Mouse (Mus musculus) adrenal gland, postnatal 14 days (tissue): ENCODE measurements around the gene Sytl1. TPM values are rescaled to one million over a fixed set of nuclear protein-coding genes. Genes with fewer than 3 reads are reported as not detected.

Experiments used
- DNase-seq: peaks from one replicate; pipeline ENCODE4 v3.0.0; 2021; ENCODE audit warnings: mixed read lengths
- total RNA-seq: library from RNA; stranded (reverse); gene quantifications from 2 replicates; pipeline ENCODE4 v1.2.3, GENCODE M21; 2021

Gene Sytl1
- total RNA-seq, 1 experiment from 2014 or later = 5.3 TPM

DNA sequence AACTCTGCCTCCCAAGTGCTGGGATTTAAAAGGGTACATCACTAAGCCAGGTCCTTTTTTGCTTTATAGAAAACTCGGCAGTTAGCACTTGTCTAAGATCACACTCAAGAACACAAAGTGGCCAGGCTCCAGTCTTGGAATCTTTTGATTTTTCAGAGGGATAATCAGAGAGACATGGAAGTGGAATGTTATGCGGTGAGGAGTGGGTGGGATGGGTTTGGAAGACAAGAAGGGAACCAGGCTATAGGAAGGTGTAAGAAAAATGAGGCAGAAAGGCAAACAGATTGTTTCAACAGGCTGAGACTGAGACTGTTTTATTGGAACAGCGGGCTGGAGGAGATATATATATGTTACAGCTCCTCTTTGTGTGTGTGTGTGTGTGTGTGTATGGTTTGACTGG lies 15.6 kb upstream of the Sytl1 start:
- DNase-seq = peak; percentile 2

DNA sequence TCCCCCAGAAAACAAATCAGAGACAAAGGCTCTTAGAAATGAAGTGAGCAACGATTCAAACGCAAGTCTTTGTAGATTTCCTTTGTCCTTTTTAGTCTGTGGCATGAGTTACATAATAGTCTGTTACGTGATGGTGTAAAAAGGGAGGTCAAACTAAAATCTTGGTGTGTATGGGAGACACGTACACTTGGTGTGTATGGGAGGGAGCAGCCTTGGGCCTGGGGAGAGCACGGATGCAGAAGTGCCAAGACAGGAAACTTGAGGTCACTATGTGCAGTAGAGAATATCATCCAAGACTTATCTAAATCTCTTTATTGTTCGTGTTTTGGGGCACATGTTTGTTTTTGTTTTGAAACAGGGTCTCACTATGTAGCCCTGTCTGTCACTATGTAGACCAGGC lies 15.2 kb upstream of the Sytl1 start:
- DNase-seq = peak; percentile 13

DNA sequence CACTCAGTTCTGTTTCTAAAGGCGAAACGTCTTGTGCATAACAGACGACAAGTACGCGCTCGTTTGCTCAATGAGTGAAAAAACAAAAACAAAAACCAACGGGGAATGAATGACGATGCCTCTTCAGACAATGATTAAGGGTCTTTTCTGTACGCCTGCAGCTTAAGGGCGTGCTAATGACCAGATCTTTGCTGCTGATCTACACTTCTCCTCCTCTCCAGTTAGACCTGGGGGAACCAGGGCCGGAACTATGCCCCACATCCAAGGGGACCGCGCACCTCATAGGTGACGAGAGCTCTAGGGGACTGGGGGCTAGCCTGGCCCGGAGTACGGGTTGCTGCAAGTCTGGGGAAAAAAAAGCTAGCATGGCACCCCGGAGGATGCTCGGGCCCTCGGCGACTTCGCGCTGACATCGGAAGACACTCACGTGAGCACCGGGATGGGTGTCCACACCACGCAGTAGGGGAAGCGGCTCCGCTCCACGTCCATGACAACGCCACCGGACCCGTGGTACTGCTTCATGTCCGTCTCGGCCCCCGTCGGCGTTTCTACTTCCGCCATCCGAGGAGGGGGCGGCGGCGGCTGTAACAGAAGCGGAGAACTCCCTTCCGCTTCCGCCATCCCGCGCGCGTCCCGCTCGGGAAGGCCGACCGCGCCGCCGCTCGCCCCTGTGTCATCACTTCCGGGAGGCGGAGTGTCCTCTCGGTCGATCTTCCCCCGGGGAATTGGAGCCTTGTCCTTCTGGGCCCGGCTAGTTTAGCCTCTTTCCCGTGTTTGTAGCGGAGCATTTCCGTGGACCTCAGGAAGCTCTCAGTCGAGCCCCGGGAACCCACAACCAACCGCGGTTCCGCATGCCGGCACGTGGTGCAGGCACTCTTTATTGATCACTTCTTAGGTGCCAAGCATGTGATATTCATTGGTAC lies 14.5 kb upstream of the Sytl1 start, which contains the start of gene Tmem222:
TSS of gene Tmem222 (minus strand) at position 689 of the 923 bp plus-strand sequence.
- peak; percentile 97 for DNase-seq

DNA sequence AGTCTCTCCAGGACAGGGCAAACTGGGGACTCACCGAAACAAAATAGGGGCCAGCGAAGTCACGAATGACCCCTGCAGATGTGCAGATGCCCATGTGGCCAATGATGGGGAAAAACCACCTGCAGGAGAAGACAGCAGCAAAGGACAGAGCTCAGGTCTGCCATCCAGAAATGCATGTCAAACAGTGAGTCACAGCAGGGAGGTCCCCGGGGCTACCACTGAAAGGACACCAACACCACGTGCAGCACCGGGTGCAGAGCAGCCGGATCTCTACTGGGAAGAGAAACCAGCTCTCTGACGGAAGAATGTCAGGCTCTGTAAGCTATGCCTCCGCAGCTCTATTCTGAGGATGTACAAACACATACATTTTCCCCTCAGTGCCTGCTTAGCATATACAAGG lies 8.0 kb upstream of the Sytl1 start:
- peak; percentile 62 for DNase-seq

DNA sequence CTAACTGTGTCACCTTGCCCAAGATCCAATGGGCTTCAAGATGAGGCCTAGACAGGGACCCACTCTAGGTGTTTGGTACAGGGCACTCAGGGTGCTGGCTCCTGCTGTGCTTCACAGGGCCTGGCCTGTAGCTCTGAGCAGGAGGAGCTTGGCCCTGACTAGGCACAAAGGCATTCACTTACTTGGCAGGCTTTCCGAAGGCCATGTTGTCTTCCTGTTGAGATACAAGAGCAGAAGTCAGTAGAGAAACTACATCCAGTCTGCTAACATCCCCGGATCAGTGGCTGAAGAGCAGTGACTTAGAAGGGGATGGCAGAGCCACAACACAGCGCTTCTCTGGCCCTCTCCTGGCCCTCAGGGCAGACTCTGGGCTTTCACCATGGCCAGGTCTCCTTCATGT lies 6.7 kb upstream of the Sytl1 start:
- peak; percentile 83 for DNase-seq

DNA sequence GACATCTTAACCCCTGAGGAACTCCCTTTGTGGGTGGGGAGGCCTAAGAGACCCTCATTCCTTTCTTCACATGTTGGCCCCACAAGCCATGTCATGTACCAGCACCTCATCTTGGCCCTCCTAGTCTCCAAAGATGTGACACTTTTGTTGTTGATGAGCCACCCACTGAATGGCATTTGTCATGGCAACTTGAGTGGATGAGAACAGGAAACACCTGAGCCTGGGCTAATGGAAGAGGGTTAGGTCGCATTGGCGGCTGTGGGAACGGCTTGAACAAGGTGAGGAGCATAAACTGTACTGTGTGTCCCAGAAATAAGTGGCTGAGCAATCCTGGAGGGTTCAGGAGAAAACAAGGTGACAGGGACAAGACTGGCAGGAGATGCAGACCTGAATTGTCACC lies 6.0 kb upstream of the Sytl1 start:
- no peak for DNase-seq

DNA sequence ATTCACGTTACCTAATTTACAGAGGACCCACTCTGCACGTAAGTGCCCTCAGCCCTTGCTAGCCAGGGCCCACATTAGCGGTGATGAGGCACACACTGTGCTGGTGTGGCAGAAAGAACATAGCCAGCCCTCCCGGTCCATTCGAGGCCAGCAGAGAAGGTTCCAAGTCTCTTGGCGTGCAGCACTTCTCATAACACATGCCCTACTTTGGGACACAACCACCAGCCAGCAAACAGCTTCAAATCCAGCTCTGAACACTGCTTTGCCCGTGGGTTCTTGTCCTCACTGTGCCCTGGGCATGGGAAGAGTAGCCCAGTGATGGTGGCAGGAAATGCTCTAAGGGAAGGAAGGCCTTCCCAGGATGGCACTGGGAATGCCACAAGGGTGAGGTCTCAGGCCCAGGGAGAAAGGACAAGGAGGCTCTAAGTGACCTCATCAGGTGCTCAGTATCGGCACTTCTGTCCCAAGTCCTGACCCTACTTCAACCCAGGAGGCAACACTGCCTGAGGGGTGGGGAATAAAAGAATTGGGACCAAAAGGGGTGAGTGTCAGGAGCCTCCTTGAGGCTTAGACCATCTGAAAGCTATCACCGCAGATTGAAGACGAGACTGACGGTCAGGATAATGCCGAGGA lies 3.5 kb upstream of the Sytl1 start:
- DNase-seq = no peak

DNA sequence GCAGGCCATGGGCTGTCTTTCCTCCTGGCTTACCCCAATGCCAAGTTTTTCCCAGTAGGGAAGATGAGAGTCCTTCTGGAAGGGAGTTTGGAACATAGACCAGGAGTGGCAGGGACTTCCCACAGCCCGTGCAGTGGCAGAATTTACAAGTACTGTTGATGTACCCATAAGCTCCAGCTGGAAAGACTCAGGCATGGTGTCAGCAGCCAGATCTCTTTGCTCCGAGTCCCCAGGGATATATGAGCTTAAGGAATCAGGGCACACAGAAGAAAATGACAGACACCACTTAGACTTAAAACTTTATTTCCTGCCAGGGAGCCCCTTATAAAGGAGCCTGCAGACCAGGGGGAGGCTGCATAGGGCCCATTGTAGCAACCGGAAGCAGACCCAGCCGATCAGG lies 2.8 kb upstream of the Sytl1 start:
- no peak for DNase-seq

DNA sequence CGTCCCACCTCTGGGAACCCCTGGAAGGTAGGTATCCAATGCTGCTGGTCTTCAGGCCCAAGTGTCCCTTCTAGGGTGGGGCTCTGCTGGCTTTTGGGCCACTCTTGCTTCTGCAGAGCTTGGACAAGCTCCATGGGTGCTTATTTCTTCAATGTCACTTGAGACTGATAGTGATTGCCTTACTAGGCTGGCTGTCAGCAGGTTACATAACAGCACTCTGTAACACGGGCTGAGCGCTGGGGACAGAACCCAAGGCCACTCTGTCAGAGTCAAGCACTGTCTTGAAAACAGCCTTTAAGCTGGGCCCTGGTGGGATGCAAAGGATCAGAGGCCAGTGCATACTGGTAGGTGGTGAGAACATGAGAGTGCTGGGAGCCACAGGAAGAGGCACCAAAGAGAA lies 2.4 kb upstream of the Sytl1 start:
- DNase-seq = peak; percentile 75

DNA sequence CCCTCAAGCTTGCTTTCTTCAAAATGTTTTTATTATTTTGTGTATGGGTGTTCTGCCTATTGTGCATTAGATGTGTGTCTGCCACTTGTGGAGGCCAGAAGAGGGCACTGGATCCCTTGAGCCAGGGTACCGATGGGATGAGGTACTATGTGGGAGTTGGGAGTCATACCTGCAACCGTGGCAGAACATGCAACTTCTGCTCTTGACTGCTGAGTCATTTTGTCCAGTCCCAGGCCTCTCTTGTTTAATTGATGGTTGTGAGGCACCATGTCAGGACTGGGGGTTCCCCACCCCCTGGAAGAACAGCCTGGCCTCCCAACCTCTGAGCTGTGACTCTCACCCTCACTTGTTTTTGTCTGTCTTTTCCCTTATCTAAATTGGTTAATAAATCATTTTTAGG lies 1.6 kb upstream of the Sytl1 start:
- DNase-seq = no peak

DNA sequence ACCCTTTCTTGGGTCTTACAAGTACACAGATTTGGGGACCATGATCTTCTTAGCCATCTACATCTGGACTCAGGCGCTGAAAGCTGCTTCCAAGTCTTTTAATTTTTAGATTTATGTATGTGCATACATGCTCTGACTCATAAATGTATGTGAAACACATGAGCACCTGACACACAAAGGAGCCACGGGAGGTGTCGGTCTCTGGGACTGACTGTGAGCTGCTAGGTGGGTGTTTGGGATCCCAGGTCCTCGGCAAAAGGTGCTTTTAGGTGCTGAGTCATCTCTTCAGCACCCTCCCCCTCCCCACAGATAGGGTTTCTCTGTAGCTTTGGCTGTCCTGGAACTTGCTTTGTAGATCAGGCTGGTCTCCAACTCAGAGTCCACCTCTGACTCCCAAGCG lies 843 bp upstream of the Sytl1 start:
- DNase-seq = no peak

DNA sequence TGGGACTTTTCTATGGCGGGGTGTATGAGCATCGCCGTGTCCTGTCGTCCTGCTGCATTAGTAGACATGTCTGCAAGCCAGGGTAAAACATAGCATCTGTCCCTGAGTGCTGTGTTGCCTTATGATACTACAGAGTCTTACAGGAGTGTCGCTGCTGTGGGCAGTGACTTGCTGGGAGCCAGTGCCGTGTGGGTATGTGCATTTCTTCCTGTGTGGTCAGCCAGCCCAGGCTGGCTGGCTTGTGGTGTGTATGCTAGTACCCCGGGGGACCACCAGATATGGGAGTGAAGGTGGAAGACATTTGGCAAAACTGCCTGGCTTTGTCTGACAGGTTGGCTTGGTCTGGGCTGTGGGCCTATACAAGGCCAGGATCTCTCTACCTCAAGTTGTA lies 543 bp downstream of the Sytl1 start:
- no peak for DNase-seq

DNA sequence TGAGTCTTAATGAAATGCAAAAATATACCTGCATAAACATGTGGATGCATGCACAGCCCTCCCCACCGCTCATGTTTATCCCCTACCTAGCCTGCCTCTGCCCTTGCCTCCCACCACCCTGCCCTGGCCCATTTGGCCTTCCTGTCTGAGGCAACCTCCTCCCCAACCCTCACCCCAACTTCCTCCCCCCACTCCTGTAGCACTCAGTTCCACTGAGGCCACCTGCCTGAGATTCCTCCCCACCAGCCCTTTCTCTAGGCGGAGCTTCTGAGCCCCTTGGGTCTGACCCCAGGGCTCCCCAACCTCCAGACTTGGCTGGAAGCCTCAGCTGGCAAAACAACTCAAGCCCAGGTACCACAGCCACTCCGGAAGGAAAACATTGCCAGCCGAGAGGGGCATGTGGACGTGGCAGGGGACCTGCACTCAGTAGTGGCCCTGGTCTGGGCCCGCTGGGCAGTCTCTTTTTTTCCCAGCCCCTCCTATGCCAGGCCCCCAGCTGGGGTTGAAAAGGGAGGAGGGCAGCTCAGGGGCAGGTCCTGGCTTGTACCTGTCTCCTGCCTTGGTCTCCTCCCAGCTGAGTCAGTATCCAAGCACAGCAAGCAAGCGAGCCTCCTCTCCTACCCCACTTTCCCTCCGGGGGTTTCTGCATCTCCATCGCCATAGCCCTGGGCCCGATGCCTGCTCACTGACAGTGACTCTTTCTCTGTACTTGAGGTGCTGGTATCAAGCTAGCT lies 1.1 kb downstream of the Sytl1 start:
- DNase-seq = no peak

DNA sequence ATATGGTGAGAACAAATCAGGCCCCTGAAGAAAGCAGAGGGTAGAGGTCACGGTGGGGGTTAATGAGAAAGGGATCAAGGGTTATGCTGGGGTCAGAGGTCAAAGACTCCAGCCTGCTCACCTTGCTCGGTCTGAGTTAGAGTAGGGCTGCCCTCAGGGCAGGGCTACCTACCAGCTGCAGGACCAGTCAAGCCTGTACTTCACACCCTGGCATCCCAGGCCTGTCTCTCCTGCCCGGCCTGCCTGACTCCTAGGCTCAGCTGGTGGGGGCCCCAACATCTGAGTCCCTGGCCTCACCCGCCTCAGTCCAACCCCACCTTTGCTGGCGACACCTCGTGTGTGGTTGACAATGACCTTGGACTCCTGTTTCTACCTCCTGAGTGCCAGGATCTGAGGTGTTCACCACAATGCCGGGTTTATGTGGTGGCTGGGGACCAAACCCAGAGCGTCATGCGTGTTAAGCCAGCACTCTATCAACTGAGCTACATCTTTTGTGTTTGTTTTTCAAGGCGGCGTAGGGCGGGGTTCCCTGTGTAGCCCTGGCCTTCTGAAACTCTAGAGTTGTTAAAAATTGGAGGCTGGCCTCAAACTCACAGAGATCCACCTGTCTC lies 5.0 kb downstream of the Sytl1 start:
- no peak for DNase-seq

DNA sequence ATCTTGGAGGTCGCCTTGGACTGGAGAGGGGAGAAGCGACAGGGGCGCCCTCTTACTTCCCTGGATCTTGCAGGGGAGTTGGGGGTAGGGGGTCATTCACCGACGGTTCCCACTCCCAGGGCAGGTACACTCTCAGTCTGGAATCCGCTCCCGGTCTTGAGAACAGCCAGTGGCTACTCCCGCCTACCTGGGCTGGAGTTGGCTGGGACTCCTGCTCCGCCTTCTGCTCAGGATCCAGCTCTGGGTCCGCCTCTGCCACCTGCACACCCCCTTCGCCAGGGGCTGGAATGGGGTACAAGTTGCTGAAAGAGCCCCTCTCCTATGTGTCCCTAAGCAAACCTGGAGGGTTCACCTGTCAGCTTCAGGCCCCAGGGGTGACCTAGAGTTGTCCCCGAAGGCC lies 5.7 kb downstream of the Sytl1 start:
- DNase-seq = no peak

DNA sequence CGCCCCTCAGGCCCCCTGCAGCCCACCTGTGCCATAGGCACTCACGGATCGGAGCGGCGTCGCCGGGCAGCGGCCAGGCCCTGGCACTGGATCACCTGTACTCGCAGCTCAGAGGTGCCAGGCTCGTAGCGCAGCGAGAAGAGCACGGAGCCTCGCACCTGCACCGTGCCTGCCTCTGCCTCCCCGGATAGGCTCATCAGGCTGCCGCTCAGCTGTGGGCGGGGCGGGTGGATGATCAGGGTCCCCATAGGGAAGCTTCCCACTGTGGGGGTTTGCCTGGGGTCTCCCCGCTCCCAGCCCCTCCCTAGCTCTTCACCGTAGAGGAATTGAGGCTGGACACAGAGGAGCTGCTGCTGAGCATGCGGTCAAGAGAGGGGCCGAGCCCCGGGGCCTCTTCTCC lies 6.1 kb downstream of the Sytl1 start:
- DNase-seq = no peak

DNA sequence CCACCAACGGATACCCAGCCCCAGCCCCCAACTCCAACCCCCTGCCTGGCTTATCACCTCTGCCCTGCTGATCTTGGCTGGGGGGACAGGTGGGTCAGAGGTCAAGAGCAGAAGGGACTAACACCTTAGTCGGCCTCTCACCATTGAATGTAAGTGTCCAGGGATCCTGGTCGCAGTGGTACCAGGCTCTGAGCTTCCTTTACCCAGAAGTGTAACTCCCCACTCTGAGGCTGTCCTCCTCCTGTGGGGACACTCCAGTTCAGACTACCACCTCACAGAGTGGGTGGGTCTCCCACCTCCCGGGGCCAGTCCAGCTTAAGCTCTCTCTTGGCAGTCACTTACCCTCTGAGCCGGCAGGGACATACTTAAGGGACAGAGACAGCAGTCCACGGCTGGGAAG lies 7.5 kb downstream of the Sytl1 start:
- no peak for DNase-seq

DNA sequence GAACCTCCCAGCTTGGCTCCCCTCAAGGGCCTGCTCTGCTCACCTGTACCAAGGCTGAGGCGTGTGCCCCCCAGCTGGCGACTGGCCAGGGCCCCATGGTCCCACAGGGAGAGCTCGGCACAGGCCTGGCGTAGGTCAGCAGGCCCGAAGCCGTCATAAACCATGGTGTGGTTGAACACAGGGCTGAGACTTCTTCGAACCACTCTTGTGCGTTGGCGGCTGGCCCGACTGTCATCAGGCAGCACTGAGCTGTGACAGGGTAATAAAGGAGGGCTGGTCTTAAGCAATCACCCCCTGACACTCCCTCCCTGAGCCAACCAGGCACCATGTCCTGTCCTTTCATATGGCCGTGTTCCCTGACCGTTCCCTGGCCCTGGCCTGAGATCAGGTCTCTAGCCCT lies 9.5 kb downstream of the Sytl1 start:
- DNase-seq = peak; percentile 59

DNA sequence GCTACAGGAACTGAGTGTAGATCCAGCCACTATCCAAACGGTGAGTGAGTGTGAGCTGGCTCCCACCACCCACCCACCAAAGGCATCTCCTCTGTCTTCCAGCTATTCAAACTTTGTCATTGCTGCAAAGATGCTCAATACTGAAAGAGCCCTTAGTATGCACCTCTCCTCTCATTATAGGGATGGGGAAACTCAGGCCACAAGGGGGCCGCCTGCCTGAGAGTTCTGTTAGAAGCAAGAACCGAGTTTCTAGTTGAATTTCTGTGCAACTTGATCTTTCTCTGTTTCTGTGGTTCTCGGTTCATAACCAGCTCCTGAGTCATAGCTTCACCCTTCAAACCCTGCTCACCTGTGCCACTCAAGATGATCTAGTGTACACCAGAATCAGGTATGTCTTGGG lies 10.8 kb downstream of the Sytl1 start:
- no peak for DNase-seq

DNA sequence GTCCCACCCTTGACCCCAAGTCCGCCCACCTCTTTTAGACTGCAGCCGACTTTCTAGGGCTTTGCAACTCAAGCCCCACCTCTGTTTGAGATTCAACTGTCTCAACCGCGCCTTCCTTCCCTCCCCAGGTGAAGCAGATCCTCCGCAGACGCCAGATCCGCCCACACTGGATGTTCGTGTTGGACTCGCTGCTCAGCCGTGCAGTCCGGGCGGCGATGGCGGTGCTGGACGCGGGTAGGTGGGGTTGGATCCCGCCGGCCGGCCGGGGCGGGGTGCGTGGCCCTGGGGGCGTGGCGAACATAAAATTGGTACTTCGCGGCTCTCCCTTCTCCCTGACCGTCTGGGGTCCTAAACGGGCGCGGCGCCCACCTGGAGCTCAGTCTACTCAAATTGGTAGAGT lies 11.7 kb downstream of the Sytl1 start:
- peak; percentile 49 for DNase-seq

DNA sequence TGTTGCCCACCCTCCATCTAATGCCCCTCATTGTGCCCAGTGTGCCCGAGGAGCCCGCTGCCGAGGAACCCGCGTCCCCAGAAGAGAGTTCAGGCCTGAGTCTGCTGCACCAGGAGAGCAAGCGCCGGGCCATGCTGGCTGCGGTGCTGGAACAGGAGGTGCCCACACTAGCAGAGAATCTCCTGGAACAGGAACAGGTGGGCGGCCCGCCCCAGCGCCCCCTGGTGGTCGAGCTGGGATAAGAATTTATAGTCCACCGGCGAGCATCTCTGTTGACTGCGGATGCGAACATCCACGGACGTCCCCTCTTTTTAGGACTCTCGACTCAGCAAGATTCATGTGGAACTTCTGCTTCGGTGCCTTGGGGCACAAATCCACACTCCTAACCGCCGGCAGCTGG lies 12.3 kb downstream of the Sytl1 start:
- peak; percentile 92 for DNase-seq

DNA sequence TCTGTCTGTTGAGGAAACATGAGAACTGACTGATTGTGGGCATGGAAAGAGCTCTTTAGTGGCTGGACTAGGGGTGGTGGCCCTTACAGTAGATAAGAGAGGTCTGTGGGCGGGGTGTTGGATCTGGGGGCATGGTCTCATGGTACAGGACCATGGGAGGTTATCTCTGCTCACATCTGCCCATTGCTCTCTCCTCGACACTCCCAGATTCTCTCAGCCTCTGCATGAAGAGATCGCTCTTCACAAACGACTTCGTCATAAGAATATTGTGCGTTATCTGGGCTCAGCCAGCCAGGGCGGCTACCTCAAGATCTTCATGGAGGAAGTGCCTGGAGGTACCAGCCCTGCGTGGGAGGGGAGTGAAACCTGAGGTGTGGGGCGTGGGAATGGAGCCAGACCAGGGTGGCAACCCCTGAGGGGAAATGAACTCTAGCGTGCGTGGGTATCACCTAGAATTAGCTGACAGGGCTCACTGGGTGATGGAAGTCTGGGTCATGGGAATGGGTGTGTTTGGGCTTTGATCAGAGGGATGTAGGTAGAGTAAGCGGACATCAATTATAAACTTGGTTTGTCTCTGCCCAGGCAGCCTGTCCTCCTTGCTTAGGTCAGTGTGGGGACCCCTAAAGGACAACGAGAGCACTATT lies 15.0 kb downstream of the Sytl1 start:
- DNase-seq = no peak
